Mouse (Mus musculus) limb, embryonic 13.5 days (tissue): ENCODE results near the gene Ifitm10. TPM values are rescaled to one million over a fixed set of nuclear protein-coding genes. Genes with fewer than 3 reads are reported as not detected.
"Not testable (repeated sequence)": the region's sequence is repeated elsewhere in the genome, so short reads cannot be mapped to it uniquely, and the experiment has no call there.

ENCODE experiments used
- ATAC-seq: fragments of 200-750 bp; cut with Nextera tagmentation; 2 replicates; pipeline ENCODE4 v1.8.0; 2017; ENCODE audit warnings: low read depth, moderate number of reproducible peaks, moderate TSS enrichment; ENCODE audit not compliant: low FRiP score
- H3K27ac ChIP-seq: fragments of 300-500 bp; sonication (generic); 2 replicates; pipeline ENCODE4 v1.5.1; 2015; ENCODE audit warnings: inconsistent platforms, mild to moderate bottlenecking, moderate library complexity
- H3K27me3 ChIP-seq: fragments of 300-500 bp; sonication (generic); 2 replicates; pipeline ENCODE4 v1.6.1; 2015; ENCODE audit warnings: mild to moderate bottlenecking, inconsistent platforms
- H3K36me3 ChIP-seq: fragments of 300-500 bp; sonication (generic); 2 replicates; pipeline ENCODE4 v1.6.1; 2015; ENCODE audit warnings: inconsistent platforms, mild to moderate bottlenecking, moderate library complexity
- H3K4me1 ChIP-seq: fragments of 300-500 bp; sonication (generic); 2 replicates; pipeline ENCODE4 v1.6.1; 2015; ENCODE audit warnings: inconsistent platforms
- H3K4me2 ChIP-seq: fragments of 300-500 bp; sonication (generic); replicated peaks from 2 replicates; pipeline ENCODE4 v1.6.1; 2015; ENCODE audit warnings: inconsistent platforms, mild to moderate bottlenecking, moderate library complexity
- H3K4me3 ChIP-seq: fragments of 300-500 bp; sonication (generic); 2 replicates; pipeline ENCODE4 v1.5.1; 2015; ENCODE audit warnings: moderate library complexity, mild to moderate bottlenecking, inconsistent platforms
- H3K9ac ChIP-seq: fragments of 300-500 bp; sonication (generic); 2 replicates; pipeline ENCODE4 v1.6.1; 2015; ENCODE audit warnings: mild to moderate bottlenecking, inconsistent platforms
- H3K9me3 ChIP-seq: fragments of 300-500 bp; sonication (generic); 2 replicates; pipeline ENCODE4 v1.6.1; 2016; ENCODE audit warnings: inconsistent platforms
- WGBS: fragments of 180-500 bp; shearing (Covaris S2); methylation state at CpG from one replicate; pipeline ENCODE4 v1.1.7; 2015; 5-methylcytosine and 5-hydroxymethylcytosine counted together
- polyA plus RNA-seq: library from polyadenylated mRNA; unstranded; fragments of >200 nt; fragmentation: Nextera tagmentation; extraction: Ambion mirVana; gene quantifications from 2 replicates; pipeline ENCODE4 v1.2.1, GENCODE M21; 2015

Ifitm10 gene
- polyA plus RNA-seq, result 1.1 and 1.5 TPM in 2 replicates

DNA sequence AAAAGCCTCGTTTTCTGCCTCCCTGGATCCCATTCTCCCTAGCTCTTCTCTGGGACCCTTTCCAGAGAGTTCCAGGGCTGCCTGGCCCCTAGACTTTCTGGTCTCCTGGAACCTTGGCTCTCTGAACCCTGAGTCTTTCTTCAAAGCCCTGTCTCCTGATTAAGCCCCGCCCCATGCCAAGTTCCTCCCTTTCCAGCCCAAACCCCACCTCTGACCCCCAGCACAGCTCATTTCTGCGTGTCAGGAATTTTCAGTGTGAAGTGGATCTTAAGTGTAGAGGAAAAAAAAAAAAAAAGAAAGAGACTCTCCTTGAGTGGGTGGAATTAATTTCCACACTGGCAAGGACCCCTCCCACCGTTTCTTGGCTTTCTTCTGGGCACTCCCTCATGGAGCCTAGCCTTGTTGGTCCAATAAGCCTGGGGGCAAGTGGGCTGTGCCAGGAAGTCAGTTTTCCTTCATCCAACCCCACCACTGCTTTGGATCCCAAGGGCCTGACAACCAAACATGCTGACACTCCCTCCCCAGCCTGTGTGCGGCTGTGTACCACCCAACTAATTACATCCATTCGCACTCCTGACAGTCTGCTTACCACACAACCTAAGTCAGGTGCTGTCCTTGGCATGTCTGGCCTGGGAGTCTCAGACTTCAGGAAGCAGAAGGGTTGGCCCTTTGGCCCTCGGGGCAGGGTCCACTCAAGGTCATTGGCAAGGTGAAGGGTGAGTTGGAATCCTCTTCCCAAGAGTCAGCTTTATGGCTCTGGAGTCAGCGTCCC is at the start of gene Ifitm10:
Gene Ifitm10 (minus strand): TSS at position 113 of the 772 bp plus-strand sequence.
- peaks cover 35% of the 10 kb centered on the region for H3K36me3 ChIP-seq
- H3K4me3 ChIP-seq, result peak within 1 kb of the TSS; percentile 46
- no peak for ATAC-seq
- no peaks in the 10 kb centered on the region for H3K9me3 ChIP-seq
- H3K27me3 ChIP-seq, result peaks cover 58% of the 10 kb centered on the region
- 63% methylated on average over 8 of the region's 8 CpGs for WGBS
- no peak within 1 kb of the TSS for H3K27ac ChIP-seq
- 0 out of 2 replicates have a peak within 1 kb of the TSS, but pooled peaks have one; percentile 5 for H3K9ac ChIP-seq
- peaks cover 12% of the 10 kb centered on the region for H3K4me1 ChIP-seq
- H3K4me2 ChIP-seq, result peak within 1 kb of the TSS; percentile 80

DNA sequence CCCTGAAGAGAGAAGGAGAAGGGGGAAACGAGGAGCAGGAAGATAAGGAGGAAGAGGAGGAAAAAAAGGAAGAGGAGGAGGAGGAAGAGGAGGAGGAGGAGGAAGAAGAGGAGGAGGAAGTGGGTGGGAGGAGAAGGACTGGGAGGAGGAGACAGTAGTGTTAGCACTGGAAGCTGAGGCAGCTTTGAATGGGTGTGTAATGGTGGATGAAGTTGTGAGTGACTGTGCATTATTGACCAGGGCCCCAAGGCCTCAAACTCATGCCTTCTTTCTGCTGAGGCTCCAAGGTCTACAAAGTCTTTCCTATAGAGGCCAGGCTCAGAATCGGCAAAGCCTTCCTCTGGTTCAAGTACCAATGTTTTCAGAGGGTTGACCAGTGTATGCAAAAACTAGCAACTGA is 48.3 kb upstream of the Ifitm10 start:
- H3K27me3 ChIP-seq, result no peaks in the 10 kb centered on the region
- WGBS, result 78% methylated on average over 2 of the region's 2 CpGs
- no peak overlapping the region for H3K27ac ChIP-seq
- H3K9ac ChIP-seq, result no peak overlapping the region
- H3K9me3 ChIP-seq, result no peaks in the 10 kb centered on the region; the same call in 1 of the 2 replicates
- H3K36me3 ChIP-seq, result no peaks in the 10 kb centered on the region
- no peak for ATAC-seq
- H3K4me3 ChIP-seq, result no peak overlapping the region
- H3K4me1 ChIP-seq, result no peaks in the 10 kb centered on the region
- H3K4me2 ChIP-seq, result no peak overlapping the region

DNA sequence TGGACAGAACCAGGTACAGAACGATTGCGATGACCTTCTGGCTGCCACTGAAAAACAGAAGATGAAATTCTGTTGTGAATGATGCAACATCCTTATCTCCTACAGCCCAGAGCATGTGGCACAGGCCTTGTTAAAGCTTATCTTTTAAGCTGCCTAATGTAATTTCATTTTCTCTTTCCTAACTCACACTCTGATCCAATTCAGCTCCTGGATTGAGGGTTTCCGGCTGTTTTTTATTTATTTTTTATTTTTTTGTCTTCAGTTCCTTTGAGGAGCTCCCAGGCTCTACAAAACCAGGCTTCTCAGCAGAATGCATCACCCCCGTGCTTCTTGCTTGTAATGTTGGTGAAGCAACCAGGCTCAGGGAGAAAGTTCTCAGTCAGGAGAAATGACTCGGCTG is 46.3 kb upstream of the Ifitm10 start:
- no peak for ATAC-seq
- no peak overlapping the region for H3K27ac ChIP-seq
- H3K4me3 ChIP-seq, result no peak overlapping the region
- no peak overlapping the region for H3K9ac ChIP-seq
- no peaks in the 10 kb centered on the region for H3K27me3 ChIP-seq
- no peaks in the 10 kb centered on the region; the same call in 1 of the 2 replicates for H3K9me3 ChIP-seq
- 83% methylated on average over 5 of the region's 5 CpGs for WGBS
- no peaks in the 10 kb centered on the region for H3K36me3 ChIP-seq
- no peak overlapping the region for H3K4me2 ChIP-seq
- no peaks in the 10 kb centered on the region for H3K4me1 ChIP-seq

DNA sequence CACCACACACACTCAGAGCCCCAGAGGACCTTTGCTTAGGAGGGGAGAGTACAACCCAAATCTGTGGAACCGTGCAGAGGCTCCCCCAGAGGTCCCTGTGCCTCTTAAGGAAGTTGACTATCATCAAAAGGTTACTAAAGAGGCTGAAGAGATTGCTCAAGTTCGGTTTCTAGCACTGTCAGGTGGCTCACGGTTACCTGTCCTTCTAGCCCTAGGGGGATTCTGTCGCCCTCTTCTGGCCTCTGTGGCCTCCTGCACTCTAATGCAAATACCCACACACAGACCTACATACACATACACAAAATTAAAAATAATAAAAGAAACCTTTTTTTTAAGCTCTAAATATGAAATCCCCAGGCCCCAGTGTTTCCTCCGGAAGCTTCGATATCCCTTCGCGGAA is 45.1 kb upstream of the Ifitm10 start:
- no peak overlapping the region for H3K9ac ChIP-seq
- H3K4me2 ChIP-seq, result no peak overlapping the region
- 85% methylated on average over 8 of the region's 8 CpGs for WGBS
- H3K36me3 ChIP-seq, result no peaks in the 10 kb centered on the region
- no peak overlapping the region for H3K27ac ChIP-seq
- H3K4me3 ChIP-seq, result no peak overlapping the region
- H3K27me3 ChIP-seq, result no peaks in the 10 kb centered on the region
- H3K9me3 ChIP-seq, result no peaks in the 10 kb centered on the region; the same call in 1 of the 2 replicates
- H3K4me1 ChIP-seq, result no peaks in the 10 kb centered on the region
- no peak for ATAC-seq

DNA sequence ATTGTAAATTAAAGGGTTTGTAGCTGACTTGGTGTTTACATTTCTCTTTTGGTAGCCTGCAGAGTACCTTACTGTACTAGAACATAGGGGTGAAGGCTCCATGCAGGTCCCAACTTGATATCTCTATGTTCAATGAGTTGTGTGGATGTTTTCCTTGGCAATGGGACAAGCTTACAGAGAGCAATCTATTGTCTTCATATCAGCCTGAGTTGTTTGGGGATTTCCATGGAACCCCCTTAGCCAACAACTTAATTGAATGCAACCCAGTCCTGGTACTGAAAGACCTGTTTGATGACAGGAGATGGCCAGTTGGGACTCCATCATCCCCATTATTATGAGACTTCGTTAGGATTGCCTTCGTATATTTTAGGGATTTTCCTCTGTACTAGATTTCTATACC is 44.5 kb upstream of the Ifitm10 start:
- ATAC-seq, result no peak
- Histone ChIP-seq H3K4me1 (no peaks in the 10 kb centered on the region), H3K27ac (no peak overlapping the region), H3K9ac (no peak overlapping the region), H3K36me3 (no peaks in the 10 kb centered on the region), H3K4me2 (no peak overlapping the region), H3K9me3 (no peaks in the 10 kb centered on the region), H3K27me3 (no peaks in the 10 kb centered on the region), H3K4me3 (no peak overlapping the region)
- WGBS, result 92% methylated on average over 2 of the region's 2 CpGs

DNA sequence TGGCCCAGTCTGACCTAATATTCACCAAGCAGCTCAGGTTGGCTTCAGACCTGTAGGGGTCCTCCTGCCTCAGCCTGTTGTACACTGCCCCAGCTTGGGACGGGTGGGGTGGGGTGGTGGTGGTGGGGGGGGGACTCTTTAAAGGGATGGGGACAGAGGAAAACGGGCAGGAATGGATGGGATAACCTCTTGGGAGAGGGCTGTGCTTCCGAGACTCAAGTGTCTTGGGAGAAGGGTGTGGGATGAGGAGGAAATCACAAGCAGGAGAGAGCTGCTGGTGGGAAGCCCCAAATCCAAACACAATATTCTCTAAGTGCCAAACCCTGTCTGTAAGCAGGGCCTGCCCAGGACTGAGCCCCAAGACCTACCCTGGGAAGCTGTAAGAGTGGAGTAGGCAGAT is 42.7 kb upstream of the Ifitm10 start:
- Histone ChIP-seq H3K27me3 (no peaks in the 10 kb centered on the region), H3K27ac (no peak overlapping the region), H3K4me2 (no peak overlapping the region), H3K4me1 (no peaks in the 10 kb centered on the region), H3K9me3 (no peaks in the 10 kb centered on the region), H3K4me3 (no peak overlapping the region), H3K9ac (no peak overlapping the region), H3K36me3 (no peaks in the 10 kb centered on the region)
- WGBS, result 67% methylated on average over 3 of the region's 3 CpGs
- ATAC-seq, result no peak

DNA sequence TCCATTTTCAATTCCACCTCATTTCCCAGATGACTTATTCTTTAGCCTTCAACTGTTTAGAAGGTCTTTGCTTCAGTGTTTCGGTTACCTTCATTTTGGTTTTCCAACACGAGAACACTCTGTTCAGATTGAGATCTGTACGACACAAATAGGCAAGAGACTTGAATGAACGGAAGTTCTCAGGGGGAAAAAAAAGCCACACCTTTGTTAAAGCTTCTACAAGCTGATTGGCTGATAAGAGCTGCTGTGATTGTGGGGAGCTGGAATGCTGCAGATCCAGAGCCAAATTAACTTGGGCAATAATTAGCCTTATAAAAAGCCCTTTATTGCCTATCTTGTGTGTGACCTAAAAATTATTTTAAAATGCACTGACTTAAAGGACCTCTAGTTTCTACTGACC is 41.8 kb upstream of the Ifitm10 start:
- H3K4me2 ChIP-seq, result no peak overlapping the region
- H3K4me1 ChIP-seq, result no peaks in the 10 kb centered on the region
- no peak overlapping the region for H3K4me3 ChIP-seq
- no peaks in the 10 kb centered on the region for H3K36me3 ChIP-seq
- H3K27ac ChIP-seq, result no peak overlapping the region
- ATAC-seq, result no peak
- no peaks in the 10 kb centered on the region for H3K27me3 ChIP-seq
- no peak overlapping the region for H3K9ac ChIP-seq
- 50% methylated on average over 4 of the region's 4 CpGs for WGBS
- H3K9me3 ChIP-seq, result no peaks in the 10 kb centered on the region

DNA sequence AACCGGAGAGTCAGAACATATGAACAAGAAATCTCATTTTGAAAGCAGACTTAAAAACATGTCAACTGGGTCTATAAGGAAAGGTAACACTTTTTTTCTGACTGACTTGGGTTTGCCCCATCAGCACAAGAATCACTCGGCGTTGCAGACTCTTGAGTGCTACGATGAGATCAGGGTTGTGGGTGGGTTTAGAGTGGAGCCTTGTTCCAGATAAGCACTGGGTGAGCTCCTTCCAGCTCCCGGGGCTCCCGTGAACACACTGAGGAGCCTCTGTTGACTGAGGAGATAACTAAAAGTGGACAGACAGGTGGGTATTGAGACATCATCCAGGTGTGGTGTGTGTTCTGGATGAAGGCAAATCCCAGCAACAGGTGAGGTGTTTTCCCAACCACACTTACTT is 39.7 kb upstream of the Ifitm10 start:
- Histone ChIP-seq H3K36me3 (no peaks in the 10 kb centered on the region), H3K9me3 (no peaks in the 10 kb centered on the region), H3K4me1 (no peaks in the 10 kb centered on the region), H3K27me3 (no peaks in the 10 kb centered on the region), H3K27ac (no peak overlapping the region), H3K4me3 (no peak overlapping the region), H3K4me2 (no peak overlapping the region), H3K9ac (no peak overlapping the region)
- WGBS, result 94% methylated on average over 6 of the region's 6 CpGs
- ATAC-seq, result no peak

DNA sequence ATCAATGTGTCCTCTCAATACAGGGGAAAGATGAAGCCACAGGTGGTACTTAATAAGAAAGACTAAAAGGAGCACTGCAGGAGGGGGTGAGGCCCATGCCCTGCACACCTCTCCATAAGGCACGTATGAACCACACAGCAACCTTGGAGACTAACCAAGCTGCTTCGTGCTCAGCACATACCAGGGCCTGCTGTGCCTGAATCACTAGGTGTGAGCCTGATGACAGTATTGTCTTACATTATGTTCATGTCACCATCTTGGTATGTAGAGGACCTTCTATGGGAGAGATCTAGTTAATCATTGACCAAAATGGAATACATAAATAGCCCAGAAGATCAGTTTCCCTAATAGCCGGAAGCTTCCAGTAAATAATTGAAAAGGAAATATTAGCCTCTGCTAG is 36.0 kb upstream of the Ifitm10 start:
- Histone ChIP-seq H3K27me3 (no peaks in the 10 kb centered on the region), H3K4me1 (no peaks in the 10 kb centered on the region), H3K9ac (no peak overlapping the region), H3K36me3 (no peaks in the 10 kb centered on the region), H3K27ac (no peak overlapping the region), H3K4me3 (no peak overlapping the region), H3K4me2 (no peak overlapping the region), H3K9me3 (no peaks in the 10 kb centered on the region)
- 83% methylated on average over 3 of the region's 3 CpGs for WGBS
- no peak for ATAC-seq

DNA sequence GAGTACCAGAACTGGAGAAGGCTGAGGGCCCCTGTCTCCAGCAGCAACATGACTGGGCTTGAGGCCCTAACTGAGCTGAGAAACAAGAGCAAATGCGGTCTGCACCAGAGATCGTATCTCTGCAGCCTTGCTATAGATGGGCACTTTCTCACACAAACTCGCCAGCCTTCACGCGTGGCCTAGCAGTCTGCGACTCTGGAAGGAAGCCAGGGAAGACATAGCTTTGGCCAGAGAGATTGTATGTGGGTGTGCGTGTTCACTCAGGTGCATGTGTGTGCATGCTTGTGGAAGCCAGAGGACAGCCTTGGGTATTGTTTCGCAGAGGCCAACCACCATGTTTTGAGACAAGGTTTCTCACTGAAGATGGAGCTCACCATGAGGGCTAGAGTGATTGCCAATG is 35.1 kb upstream of the Ifitm10 start:
- Histone ChIP-seq H3K27me3 (no peaks in the 10 kb centered on the region), H3K36me3 (no peaks in the 10 kb centered on the region), H3K4me2 (no peak overlapping the region), H3K9ac (no peak overlapping the region), H3K9me3 (no peaks in the 10 kb centered on the region), H3K27ac (no peak overlapping the region), H3K4me3 (no peak overlapping the region), H3K4me1 (no peaks in the 10 kb centered on the region)
- ATAC-seq, result no peak
- WGBS, result 94% methylated on average over 8 of the region's 8 CpGs

DNA sequence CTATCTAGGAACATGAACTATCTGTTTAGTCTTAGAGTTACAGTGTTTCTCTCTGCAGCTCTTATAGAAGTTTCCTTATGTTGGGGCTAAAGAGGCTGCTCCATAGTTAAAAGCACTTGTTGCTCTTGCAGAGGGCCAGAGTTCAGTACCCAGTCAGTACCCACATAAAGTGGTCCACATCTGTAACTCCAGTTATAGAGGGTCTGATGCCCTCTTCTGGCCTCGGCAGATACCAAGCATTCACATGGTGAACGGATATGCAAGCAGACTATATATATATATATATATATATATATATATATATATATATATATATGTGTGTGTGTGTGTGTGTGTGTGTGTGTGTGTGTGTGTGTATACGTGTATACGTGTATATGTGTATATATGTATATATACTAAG is 34.4 kb upstream of the Ifitm10 start:
- Histone ChIP-seq H3K9me3 (no peaks in the 10 kb centered on the region), H3K36me3 (no peaks in the 10 kb centered on the region), H3K4me3 (no peak overlapping the region), H3K9ac (no peak overlapping the region), H3K27ac (no peak overlapping the region), H3K27me3 (no peaks in the 10 kb centered on the region), H3K4me2 (no peak overlapping the region), H3K4me1 (no peaks in the 10 kb centered on the region)
- WGBS, result 75% methylated on average over 4 of the region's 4 CpGs
- no peak for ATAC-seq

DNA sequence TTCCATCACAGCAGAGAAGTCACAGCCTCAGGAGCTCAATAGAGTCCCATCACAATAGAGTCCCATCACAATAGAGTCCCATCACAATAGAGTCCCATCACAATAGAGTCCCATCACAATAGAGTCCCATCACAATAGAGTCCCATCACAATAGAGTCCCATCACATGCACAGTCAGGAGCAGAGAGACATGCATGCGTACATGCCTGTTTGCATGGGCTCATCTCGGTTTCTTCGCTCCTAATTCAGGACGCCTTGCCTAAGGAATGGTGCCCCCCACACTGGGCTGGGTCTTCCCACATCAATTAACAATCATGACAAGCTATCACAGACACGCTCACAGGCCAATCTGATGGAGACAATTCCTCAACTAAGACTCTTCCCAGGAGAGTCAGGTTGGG is 31.6 kb upstream of the Ifitm10 start:
- not testable (repeated sequence) for H3K4me3 ChIP-seq, H3K4me1 ChIP-seq, H3K27me3 ChIP-seq, ATAC-seq, H3K27ac ChIP-seq, H3K36me3 ChIP-seq, H3K4me2 ChIP-seq, H3K9me3 ChIP-seq, H3K9ac ChIP-seq
- 91% methylated on average over 5 of the region's 5 CpGs for whole genome bisulfite sequencing

DNA sequence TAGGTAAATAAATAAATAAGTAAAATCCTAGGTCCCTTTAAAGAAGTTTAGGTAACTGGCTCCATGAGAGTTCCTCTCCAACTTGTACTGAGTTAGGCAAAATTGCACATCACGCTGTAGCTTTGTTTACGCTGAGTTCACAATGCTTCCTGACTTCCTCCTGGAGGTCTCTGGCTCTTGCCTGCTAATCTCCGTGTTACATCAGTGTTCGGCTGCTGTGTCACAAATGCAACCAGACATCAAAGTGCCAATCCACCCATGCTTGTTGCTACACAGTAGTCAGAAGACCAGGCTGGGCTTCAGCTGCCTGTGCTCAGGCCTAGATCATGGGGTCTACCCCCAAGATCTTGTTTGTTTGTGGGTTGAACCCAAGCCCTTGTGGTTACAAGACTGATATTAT is 30.0 kb upstream of the Ifitm10 start:
- H3K4me2 ChIP-seq, result no peak overlapping the region
- no peaks in the 10 kb centered on the region for H3K36me3 ChIP-seq
- H3K27ac ChIP-seq, result no peak overlapping the region
- no peak for ATAC-seq
- no peak overlapping the region for H3K9ac ChIP-seq
- H3K27me3 ChIP-seq, result no peaks in the 10 kb centered on the region
- 79% methylated on average over 4 of the region's 4 CpGs for WGBS
- no peaks in the 10 kb centered on the region for H3K4me1 ChIP-seq
- no peak overlapping the region for H3K4me3 ChIP-seq
- no peaks in the 10 kb centered on the region for H3K9me3 ChIP-seq
